Mouse (Mus musculus) ES-E14 (cell line): Measurements from ENCODE around the gene Tmem164. TPM values are rescaled to one million over a fixed set of nuclear protein-coding genes. Genes with fewer than 3 reads are reported as not detected.

Source experiments
- DNase-seq: peaks from one replicate; pipeline ENCODE4 v3.0.0-alpha.2; 2013; ENCODE audit warnings: low read depth, low spot score
- H3K27ac ChIP-seq: 2 replicates; pipeline ENCODE4 v1.5.1; 2012; ENCODE audit warnings: low read depth, mild to moderate bottlenecking, low read length, moderate library complexity, mixed read lengths; ENCODE audit not compliant: poor library complexity, insufficient read depth, severe bottlenecking
- H3K36me3 ChIP-seq: 2 replicates; pipeline ENCODE4 v1.6.1; 2012; ENCODE audit warnings: mild to moderate bottlenecking, low read length, moderate library complexity, mixed read lengths; ENCODE audit not compliant: control insufficient read depth, poor library complexity, insufficient read depth, severe bottlenecking
- H3K4me1 ChIP-seq, 2 experiments: fragments of 150-350 bp in 1 of 2; sonication (generic) in 1 of 2; 2 replicates each; pipeline ENCODE4 v1.6.1; 2012; ENCODE audit warnings: low read length in 2 of 2, mild to moderate bottlenecking in 1 of 2, mixed read lengths in 1 of 2; ENCODE audit not compliant: control insufficient read depth in 2 of 2, insufficient read depth in 2 of 2, poor library complexity in 1 of 2
- H3K4me3 ChIP-seq, 2 experiments: fragments of 150-350 bp in 1 of 2; sonication (generic) in 1 of 2; 2 replicates each; pipeline ENCODE4 v1.5.1; 2012; ENCODE audit warnings: low read length in 2 of 2, low read depth in 1 of 2, mild to moderate bottlenecking in 1 of 2, mixed read lengths in 1 of 2; ENCODE audit not compliant: insufficient read depth in 1 of 2, poor library complexity in 1 of 2, severe bottlenecking in 1 of 2
- H3K9ac ChIP-seq: 2 replicates; pipeline ENCODE4 v1.6.1; 2012; ENCODE audit warnings: low read depth, mild to moderate bottlenecking, low read length, mixed read lengths; ENCODE audit not compliant: poor library complexity, insufficient read depth, severe bottlenecking
- H3K9me3 ChIP-seq: fragments of 150-350 bp; sonication (generic); 2 replicates; pipeline ENCODE4 v1.6.1; 2012; ENCODE audit warnings: low read depth, mild to moderate bottlenecking, low read length; ENCODE audit not compliant: control insufficient read depth, insufficient read depth
- CHD2 ChIP-seq: IDR thresholded peaks from 2 replicates; pipeline ENCODE4 v1.6.1; 2014; ENCODE audit warnings: mild to moderate bottlenecking, low read depth, low read length, inconsistent platforms
- HCFC1 ChIP-seq: IDR thresholded peaks from 2 replicates; pipeline ENCODE4 v1.6.1; 2012; ENCODE audit warnings: low read length, inconsistent platforms, borderline replicate concordance; ENCODE audit not compliant: insufficient read depth
- MAFK ChIP-seq: IDR thresholded peaks from 2 replicates; pipeline ENCODE4 v1.6.1; 2014; ENCODE audit warnings: mild to moderate bottlenecking, low read depth, low read length, inconsistent platforms; ENCODE audit not compliant: insufficient read depth
- ZC3H11A ChIP-seq: IDR thresholded peaks from 2 replicates; pipeline ENCODE4 v1.6.1; 2012; ENCODE audit warnings: low read depth, mild to moderate bottlenecking, inconsistent platforms, low read length, borderline replicate concordance
- ZNF384 ChIP-seq: IDR thresholded peaks from 2 replicates; pipeline ENCODE4 v1.6.1; 2012; ENCODE audit warnings: low read depth, low read length, inconsistent platforms
- in situ Hi-C, 2 experiments: fragments of 600-800 bp; cut with MboI; formaldehyde crosslinking; loops; one replicate each; pipeline ENCODE4 v1.15.1; 2025; ENCODE audit warnings: low sequenced_read_pairs in 2 of 2, inconsistent platforms in 1 of 2; ENCODE audit not compliant: unreplicated experiment in 2 of 2
- total RNA-seq: library from RNA; depleted of rRNA; stranded (reverse); fragments of 300-350 nt; gene quantifications from 2 replicates; pipeline ENCODE4 v1.2.3, GENCODE M21; 2012

Tmem164 gene
- total RNA-seq, 1 experiment = 15.3 TPM

DNA sequence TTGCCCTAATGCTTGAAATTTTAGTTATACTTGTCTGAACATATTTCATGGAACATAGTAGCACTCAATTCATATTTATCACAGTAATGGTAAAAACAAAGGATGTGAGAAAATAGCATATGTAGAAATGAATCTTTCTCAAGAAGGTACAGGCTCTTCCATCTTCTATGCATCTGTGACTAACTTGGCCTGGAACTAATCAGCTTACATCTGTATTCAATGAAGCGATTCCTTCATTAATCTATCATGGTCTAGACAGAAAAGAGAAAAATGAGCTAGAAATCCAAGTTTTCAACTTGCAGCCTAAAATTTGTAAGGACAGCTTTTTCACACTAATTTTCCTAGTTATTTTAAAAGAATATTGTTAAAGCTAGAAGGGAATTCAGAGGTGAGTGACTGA is 10.1 kb upstream of the Tmem164 start:
- no peak overlapping the region for H3K9ac ChIP-seq
- in situ Hi-C loops = no loop called here
- DNase-seq = no peak
- no peak for TF ChIP-seq MAFK
- no peak for TF ChIP-seq ZC3H11A
- no peak for TF ChIP-seq ZNF384
- no peak for TF ChIP-seq HCFC1
- no peak overlapping the region for H3K27ac ChIP-seq
- H3K4me1 ChIP-seq = no peaks in the 10 kb centered on the region
- no peaks in the 10 kb centered on the region for H3K36me3 ChIP-seq
- H3K9me3 ChIP-seq = no peaks in the 10 kb centered on the region
- H3K4me3 ChIP-seq = no peak overlapping the region

DNA sequence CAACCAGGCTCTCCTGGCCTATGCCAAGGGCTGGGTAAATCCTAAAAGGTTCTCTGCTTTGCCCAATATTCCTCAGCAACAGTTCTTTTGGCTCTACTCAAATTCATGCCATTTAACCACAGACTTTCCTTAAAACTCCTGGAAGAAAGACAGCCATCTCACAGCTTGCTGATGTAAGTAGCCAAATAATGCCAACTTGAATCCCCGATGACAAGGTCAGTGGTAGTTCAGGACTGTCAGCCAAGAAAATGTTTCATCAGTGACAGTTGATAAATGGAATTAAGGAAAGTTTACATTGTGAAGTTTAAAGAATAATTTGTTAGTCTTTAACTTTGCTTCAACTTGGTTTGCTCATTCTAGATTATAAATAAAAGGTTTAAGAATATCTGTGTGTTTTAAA is 8.5 kb upstream of the Tmem164 start:
- no peak overlapping the region for H3K27ac ChIP-seq
- H3K9ac ChIP-seq = no peak overlapping the region
- H3K9me3 ChIP-seq = no peaks in the 10 kb centered on the region
- no peak overlapping the region for H3K4me3 ChIP-seq
- H3K4me1 ChIP-seq = no peaks in the 10 kb centered on the region
- DNase-seq = no peak
- in situ Hi-C loops = no loop called here
- no peaks in the 10 kb centered on the region for H3K36me3 ChIP-seq
- TF ChIP-seq ZNF384 = no peak
- TF ChIP-seq HCFC1 = no peak
- TF ChIP-seq CHD2 = no peak
- no peak for TF ChIP-seq ZC3H11A
- no peak for TF ChIP-seq MAFK

DNA sequence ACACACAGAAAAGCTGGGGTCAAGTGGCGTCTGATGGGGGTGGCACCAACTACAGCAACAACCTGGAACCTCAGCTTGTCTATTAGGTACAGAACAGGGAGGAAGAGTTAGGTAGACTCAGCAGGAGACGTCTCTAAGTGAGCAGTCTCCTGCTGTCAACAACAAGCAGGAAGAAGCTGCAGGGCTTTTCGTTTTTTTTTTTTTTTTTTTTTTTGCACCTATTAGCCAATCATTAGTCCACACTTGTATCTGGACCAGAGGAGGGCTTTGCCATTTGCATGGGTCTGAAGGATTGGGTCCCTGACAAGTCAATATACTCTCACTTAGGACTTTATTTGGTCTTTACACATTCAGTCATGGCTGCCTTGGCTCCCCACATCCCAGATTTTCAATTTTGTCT is 4.0 kb upstream of the Tmem164 start:
- TF ChIP-seq ZC3H11A (no peak), ZNF384 (no peak), CHD2 (no peak), MAFK (no peak), HCFC1 (no peak)
- in situ Hi-C loops = no loop called here
- no peak overlapping the region for H3K9ac ChIP-seq
- no peaks in the 10 kb centered on the region for H3K9me3 ChIP-seq
- H3K27ac ChIP-seq = no peak overlapping the region
- H3K36me3 ChIP-seq = no peaks in the 10 kb centered on the region
- H3K4me1 ChIP-seq = no peaks in the 10 kb centered on the region
- DNase-seq = no peak
- no peak overlapping the region for H3K4me3 ChIP-seq

DNA sequence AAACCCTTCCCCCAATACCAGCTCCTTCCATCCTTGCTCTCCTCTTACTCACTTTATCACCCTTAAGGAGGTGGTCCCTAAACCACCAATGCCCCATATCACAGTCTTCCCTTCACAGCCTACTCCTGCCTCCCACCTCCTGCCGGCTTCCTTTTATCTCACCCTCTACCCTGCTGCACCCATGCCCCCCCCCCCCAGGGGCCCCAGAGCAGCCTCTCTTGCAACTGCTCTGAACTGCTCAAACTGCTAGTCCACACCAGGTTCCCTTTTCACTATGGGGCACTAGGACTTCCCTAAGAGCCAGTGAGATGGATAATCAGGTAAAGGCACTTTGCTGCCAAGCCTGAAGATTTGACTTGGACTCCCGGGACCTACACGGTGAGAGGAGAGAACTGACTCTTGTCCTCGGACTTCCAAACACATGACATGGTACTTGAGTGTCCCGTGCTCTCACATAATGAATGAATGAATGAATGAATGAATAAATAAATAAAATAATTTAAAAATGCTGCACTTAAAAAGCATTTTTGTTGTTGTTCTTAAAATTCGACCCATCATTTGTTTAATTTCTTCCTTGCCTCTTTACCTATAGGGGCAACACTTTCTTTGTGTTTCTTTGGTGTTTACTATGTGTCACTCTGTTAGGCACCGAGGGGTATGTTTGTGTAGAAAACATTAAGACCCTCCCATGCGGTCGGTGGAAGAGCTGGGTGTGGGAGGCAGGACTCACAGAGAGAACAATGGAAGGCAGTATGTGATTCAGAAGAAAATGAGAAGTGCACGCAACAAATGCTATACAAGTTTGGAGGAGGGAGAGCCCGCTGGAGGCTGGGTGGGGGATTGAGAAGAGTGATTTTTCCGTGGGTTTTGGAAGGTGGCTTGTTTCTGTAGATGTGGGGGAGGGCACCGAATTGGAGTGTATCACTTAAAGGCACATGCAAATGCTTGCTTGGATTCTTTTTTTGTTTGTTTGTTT is 2.4 kb upstream of the Tmem164 start:
- Histone ChIP-seq H3K36me3 (peaks cover 2% of the 10 kb centered on the region; the same call in 1 of the 2 replicates), H3K9me3 (no peaks in the 10 kb centered on the region), H3K27ac (no peak overlapping the region), H3K9ac (no peak overlapping the region), H3K4me3 (no peak overlapping the region), H3K4me1 (peaks cover 0 to 7% of the 10 kb centered on the region in 2 experiments; a peak in 2 of 4 replicates)
- in situ Hi-C loops = no loop called here
- no peak for TF ChIP-seq CHD2
- TF ChIP-seq ZC3H11A = no peak
- no peak for TF ChIP-seq HCFC1
- no peak for TF ChIP-seq ZNF384
- no peak for DNase-seq
